Mouse (Mus musculus) testis, postnatal 10 days (tissue): ENCODE data around the gene Prss35.

ENCODE experiments used
- DNase-seq: peaks from one replicate; pipeline ENCODE4 v3.0.0; 2021; ENCODE audit warnings: low spot score

The Prss35 gene

GRCm38 (mm10) chr9:86798686-86799085 is 55.2 kb downstream of the Prss35 start:
- DNase-seq: no peak

- no peak for DNase-seq
These were observed 55.6 kb downstream of the Prss35 start for GRCm38 (mm10) chr9:86799099-86799498.

GRCm38 (mm10) chr9:86800600-86801163 is 57.2 kb downstream of the Prss35 start:
- DNase-seq: no peak
